Mouse (Mus musculus) urinary bladder, adult 2 months (tissue): Measurements from ENCODE around the gene A030014E15Rik. TPM values are rescaled to one million over a fixed set of nuclear protein-coding genes. Genes with fewer than 3 reads are reported as not detected.
"Not testable (repeated sequence)": the region's sequence is repeated elsewhere in the genome, so short reads cannot be mapped to it uniquely, and the experiment has no call there.

Experiments used
- DNase-seq: peaks from one replicate; pipeline ENCODE4 v3.0.0; 2022; ENCODE audit warnings: low spot score
- polyA plus RNA-seq: library from polyadenylated mRNA; depleted of rRNA; stranded (reverse); fragments of >200 nt; gene quantifications from 2 replicates; pipeline ENCODE4 v1.2.3, GENCODE M21; 2012; rRNA removed

A030014E15Rik gene
- polyA plus RNA-seq: not detected in 2 replicates

GRCm38 (mm10) chr1:82924650-82925049 is at the start of gene A030014E15Rik:
Gene A030014E15Rik, plus strand, starts transcription at chr1:82924917.
- no peak for DNase-seq

- DNase-seq: no peak
Measured at GRCm38 (mm10) chr1:82879172-82879571, 45.5 kb upstream of the A030014E15Rik start.

DNA sequence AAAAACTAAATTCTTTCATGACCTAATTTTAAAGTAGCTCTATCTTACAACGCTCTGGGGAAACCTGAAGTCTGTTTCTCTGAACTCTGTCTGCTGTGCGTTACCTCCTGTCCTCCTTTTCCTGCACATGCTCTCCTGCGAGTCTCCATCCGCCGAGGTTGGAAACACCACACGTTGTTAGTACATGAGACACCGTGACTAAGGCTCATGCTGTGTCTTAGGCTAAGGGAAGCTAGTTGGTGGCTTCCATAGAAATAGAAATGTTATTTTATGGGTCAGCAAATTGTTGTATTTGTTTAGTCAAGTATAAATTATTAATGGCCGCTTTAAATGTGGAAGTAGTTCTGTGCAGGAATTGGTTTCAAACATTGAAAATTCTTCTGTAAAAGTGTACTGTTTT is 44.5 kb upstream of the A030014E15Rik start:
- no peak for DNase-seq

DNA sequence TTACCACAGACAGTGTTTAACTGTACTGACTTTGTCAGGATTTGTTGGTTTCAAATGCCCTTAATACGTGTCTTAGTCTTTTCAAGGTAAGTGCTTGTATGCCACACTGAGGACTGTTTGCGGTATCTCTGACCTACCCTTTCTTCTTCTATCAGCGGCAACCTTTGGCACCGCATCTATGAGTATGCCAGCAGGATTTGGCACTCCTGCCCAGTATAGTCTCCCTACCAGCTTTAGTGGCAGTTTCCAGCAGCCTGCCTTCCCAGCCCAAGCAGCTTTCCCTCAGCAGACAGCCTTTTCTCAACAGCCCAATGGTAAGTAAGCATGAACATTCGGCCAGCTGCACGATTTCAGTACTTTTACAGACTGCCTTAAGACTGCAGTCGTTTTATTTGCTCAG is 31.4 kb upstream of the A030014E15Rik start:
- no peak for DNase-seq

DNA sequence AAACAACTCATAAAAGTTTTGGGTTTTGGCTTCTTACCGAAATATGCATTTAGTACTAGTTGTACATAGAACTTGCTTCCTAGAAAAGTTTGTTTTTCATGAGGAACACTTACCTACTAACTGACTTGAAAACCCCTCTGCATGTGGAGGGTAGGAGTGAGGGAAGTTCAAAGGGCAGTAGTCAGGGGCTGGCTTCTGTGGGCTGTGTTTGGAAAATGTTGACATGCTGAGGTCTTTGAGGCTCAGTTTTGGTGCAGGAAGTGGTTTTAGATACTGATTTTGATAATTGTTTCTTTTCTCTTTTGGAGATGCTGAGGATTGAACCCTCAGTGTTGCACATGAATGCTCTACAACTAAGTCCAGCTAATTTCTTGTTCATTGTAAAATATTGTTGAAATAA is 24.1 kb upstream of the A030014E15Rik start:
- no peak for DNase-seq

DNA sequence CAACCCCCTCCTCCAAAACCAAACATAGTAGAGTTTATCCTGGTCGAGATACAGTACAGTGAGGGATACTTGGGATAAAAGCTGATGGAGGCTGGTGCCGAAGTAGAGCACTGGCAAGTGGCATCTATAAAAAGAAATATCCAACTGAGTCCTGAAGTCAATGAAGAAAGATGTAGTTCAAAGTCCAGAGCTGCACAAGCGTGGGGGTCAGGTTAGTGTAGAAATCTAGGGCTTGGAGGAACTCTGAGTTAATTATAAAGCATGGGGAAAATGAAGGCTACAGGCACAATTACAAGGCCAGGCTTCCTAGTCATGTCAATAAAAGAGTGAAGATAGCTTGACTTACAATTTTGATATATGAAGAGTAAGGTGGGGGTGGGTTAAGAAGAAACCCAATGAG is 23.5 kb upstream of the A030014E15Rik start:
- no peak for DNase-seq

- DNase-seq: no peak
Measured at GRCm38 (mm10) chr1:82905886-82906285, 18.8 kb upstream of the A030014E15Rik start.

- DNase-seq: no peak
Measured at GRCm38 (mm10) chr1:82913025-82913424, 11.7 kb upstream of the A030014E15Rik start, which contains the start of gene A030005L19Rik. Gene A030005L19Rik, plus strand, starts transcription at chr1:82913325.

DNA sequence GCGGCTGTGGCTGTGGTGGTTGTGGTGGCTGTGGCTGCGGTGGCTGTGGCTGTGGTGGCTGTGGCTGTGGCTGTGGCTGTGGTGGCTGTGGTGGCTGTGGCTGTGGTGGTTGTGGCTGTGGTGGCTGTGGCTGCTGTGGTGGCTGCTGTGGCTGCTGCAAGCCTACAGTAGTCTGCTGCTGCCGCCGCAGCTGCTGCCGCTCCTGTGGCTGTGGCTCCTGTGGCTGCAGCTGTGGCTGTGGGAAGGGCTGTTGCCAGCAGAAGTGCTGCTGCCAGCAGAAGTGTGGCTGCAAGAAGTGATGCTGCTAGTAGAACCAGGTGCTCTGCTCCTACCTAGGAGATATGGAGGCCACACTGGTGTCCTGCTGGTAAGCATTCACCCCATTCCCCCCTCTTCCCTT is 11.3 kb upstream of the A030014E15Rik start:
- not testable (repeated sequence) for DNase-seq

- not testable (repeated sequence) for DNase-seq
Measured at GRCm38 (mm10) chr1:82930558-82930957, 5.8 kb downstream of the A030014E15Rik start.

- not testable (repeated sequence) for DNase-seq
Measured at GRCm38 (mm10) chr1:82931326-82931725, 6.6 kb downstream of the A030014E15Rik start, which contains the start of gene Gm6217. Gene Gm6217, minus strand, starts transcription at chr1:82931399.

DNA sequence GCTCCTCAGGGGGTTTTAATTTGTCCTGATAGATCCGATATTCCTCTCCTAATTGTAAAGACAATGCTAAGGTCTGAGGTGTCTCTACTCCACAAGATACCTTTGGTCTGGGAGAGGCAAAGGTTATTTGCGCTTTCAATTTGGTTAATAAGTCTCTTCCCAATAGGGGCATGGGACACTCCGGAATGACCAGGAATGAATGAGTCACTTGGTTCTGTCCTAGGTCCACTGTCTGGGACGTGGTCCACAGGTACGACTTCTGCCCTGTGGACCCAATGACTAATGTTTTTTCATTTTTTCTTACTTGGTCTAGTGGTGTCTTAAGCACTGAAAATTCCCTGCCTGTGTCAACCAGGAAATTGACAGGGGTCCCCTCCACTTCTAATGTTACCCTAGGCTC is 13.9 kb downstream of the A030014E15Rik start:
- no peak for DNase-seq

DNA sequence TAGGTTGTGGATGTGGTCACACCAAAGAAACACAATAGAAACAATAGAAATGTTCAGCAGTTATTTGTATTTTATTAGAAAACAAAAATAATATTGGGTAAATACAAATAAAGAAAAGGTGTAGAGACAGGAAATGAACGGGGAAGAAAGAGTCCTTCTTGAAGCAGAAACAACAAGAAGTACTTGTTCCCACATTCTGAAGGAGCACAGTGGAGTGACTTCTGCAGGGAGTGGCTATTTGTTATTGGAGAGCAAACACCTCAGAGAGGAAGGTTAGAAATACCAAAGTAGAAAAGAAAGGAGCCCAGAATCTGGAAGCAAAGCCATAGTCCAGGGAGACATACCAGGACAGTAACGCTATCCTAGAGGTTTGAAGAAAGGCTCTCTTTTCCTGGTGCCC is 17.8 kb downstream of the A030014E15Rik start:
- not testable (repeated sequence) for DNase-seq

- not testable (repeated sequence) for DNase-seq
Measured at GRCm38 (mm10) chr1:82943295-82943694, 18.6 kb downstream of the A030014E15Rik start, which contains the start of gene A030003K21Rik. Gene A030003K21Rik, minus strand, starts transcription at chr1:82943388.

DNA sequence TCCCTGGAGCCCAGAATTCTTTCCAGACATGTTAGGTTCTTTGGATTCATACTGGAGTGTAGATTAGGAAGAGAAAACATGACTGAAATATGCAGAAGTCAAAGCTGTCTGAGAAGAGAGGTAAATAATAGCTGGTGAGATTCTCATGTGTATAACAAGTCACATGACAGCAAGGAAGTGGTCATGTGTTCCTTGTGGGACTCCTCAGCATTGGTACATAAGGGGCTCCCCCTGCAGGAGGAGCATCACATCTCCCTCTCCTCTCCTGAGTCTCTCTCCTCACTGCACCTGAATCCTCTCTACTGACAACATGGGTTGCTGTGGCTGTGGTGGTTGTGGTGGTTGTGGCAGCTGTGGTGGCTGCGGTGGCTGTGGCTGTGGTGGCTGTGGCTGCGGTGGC is 21.3 kb downstream of the A030014E15Rik start:
- DNase-seq: not testable (repeated sequence)

DNA sequence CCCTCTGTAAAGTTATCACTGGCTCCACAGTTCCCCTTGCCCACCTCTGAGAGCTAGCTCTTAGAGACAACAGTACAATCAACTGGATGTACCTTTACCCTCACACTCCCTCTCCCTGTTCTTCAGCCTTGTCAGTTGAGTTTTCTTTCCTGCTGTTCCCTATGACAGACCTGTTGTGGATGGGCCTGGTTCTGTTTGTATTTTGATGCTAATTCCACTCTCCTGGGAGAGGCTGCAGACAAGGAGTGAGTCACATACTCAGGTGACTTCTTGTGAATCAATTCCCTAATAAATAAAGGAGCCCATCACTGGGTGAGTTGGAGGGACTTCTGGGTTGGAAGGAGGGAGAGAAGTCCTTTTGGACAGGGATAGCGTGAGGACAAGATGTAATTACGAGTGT is 23.9 kb downstream of the A030014E15Rik start:
- no peak for DNase-seq

- not testable (repeated sequence) for DNase-seq
Measured at GRCm38 (mm10) chr1:82955913-82956312, 31.2 kb downstream of the A030014E15Rik start, which contains the start of gene Gm7544. Gene Gm7544, minus strand, starts transcription at chr1:82956013.

DNA sequence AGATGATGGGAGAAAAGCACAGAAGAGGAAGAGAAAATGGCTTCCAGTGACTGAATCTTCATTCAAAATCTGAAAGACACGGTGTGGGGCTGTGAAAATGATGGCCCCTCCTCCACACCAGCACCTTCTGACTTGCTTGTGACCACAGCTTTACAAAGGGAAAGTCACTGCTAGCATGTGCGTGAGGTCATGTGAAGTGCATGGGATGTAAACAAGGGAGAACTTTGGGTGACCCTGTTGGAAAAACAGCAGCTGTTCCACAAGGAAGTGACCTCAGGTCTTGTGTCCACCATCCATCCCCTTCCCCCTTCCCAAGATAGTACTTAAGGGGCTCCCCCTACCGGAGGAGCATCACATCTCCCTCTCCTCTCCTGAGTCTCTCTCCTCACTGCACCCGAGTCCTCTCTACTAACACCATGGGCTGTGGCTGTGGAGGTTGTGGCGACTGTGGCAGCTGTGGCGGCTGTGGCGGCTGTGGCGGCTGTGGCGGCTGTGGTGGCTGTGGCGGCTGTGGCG is 35.2 kb downstream of the A030014E15Rik start, which contains the start of gene Gm47955:
Gene Gm47955, plus strand, starts transcription at position 417 of the 516 bp plus-strand sequence.
- no peak for DNase-seq

- no peak for DNase-seq
Measured at GRCm38 (mm10) chr1:82966413-82966812, 41.7 kb downstream of the A030014E15Rik start.

DNA sequence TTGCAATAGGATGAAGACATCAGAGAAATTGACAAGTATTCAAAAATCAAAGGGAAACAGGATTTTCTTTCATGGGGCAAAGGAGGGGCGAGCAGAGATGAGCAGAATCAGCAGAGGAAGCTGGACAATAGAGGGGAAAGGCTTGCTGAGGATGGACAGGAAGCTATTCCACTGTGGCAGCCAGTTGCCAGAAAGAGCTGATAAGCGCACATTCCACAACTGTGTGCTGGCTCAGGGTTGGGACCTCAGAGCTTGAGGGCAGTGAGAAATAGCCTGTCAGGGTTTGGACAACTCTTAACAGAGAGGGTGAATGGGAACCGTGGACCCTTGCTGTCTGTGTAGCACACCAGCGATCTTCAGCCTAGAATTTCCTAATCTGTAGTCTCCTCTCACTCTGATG is 47.3 kb downstream of the A030014E15Rik start:
- no peak for DNase-seq

DNA sequence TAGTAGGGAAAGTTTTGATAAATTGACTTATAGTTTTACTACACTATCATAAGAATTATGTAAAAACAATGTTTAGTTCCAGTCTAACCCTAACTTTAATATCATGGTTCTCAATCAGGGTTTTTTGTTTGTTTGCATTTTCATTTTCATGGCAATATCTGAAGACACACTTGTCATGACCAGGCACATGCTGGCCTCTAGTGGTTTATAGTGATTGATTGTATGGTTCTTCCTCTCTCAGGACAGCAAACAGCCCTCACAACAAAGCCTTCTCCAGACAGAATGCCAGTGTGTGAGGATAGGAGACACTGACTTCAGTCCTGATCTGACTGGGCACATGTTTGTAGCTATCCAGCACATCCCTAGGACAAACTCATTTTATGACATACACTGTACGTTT is 48.5 kb downstream of the A030014E15Rik start:
- no peak for DNase-seq

GRCm38 (mm10) chr1:82973901-82974300 is 49.2 kb downstream of the A030014E15Rik start:
- no peak for DNase-seq

DNA sequence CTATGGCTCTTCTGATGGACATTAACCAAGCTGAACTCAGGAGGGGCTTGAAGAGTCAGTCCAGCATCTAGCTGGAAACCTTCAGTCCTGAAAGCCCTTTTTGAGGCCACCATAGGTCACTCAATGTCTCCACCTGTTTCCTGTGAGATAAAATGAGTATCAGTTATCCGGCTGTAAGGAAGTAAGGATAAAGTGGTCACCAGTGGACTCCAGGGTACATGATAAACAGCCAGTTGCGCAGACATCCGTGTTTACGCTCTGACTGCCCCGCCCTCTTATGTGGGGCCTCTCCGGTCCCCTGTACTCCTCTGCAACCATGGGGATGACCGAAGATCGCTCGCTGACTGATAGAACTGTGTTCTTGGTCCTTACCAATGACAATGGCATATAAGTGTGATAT is 49.6 kb downstream of the A030014E15Rik start:
- DNase-seq: no peak
